Mouse (Mus musculus) left cerebral cortex, adult 8-10 months (tissue): Measurements from ENCODE around the gene Eif3m. TPM values are rescaled to one million over a fixed set of nuclear protein-coding genes. Genes with fewer than 3 reads are reported as not detected.

Experiments
- DNase-seq, 2 experiments: peaks; one replicate each; pipeline ENCODE4 v3.0.0; 2022; ENCODE audit warnings: low spot score in 2 of 2
- total RNA-seq, 4 experiments: library from RNA; stranded (reverse); gene quantifications; 2 replicates each; pipeline ENCODE4 v1.2.4; 2022

Eif3m gene
- total RNA-seq, 4 experiments from 2014 or later: 90.4 to 98.1 (median 92.0) TPM

DNA sequence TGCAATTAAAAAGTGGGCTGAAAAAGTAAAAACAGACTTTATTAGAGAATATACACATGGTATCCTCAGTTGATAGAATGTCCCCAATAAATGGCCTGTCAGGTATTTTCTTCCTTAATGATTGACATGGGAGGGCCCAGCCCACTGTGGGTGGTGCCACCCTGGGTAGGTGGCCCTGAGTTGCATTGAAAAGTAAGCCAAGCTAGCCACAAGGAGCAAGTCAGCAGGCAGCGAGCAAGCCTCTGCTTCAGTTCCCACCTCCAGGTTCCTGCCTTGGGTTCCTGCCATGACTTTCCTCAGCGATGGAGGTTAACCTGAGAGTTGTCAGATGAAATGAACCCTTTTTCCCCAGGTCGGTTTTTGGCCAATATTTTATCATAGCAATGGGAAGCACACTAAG, 922 bp upstream of the Eif3m start:
- no peak for DNase-seq

DNA sequence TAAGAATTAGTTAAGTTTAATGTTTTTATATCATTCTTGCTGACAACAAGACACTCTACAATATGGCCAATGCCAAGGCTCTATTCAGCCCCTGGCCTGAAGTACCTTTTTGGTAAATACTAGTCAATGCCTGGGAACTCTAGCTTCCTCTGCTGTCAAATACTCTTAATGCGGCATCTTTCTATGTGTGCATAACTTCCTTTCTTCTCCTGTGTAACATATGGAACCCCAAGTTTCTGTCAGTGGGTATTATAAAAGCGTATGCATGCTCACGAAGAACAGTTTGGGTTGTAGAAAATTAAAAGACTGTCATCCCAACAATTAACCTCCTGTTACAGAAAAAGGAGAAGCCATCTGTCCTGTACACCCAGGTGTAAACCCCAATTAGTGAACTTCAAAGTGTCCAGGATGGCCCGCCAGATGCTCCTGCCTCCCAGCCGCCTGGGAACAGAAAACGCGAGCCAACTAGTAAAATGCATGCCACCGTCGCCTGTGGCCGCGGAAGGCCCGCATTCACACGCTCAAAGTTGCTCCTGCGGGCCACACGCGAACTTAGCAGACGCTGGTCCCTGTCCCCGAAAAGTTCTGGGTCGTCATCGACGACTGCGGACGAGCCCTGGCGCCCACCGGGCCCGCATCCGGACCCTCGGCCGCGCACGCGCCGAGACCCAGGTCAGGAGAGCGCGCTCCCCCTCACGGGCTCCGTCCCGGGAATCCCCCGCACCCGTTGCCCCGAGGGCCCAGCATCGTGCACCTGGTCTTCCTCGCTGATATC, 501 bp downstream of the Eif3m start:
- DNase-seq: no peak

DNA sequence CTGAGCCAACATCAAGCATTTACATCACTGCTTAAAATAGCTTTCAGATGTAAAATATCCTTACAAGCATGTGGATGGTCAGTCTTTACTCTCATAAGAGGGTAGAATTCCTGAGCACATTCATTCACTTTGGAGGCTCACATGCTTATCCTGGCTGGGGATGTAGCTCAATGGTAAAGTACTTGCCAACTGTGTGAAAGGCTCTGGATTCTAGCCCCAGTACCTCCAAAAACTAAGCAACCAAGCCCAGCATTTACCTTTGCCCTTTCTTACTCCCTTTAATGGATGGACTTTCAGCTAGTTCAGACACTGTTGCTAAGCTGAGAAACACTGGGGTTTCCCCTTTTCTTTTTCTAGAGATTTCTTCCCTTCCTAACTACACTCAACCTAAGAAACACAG, 9.6 kb downstream of the Eif3m start:
- DNase-seq: no peak

DNA sequence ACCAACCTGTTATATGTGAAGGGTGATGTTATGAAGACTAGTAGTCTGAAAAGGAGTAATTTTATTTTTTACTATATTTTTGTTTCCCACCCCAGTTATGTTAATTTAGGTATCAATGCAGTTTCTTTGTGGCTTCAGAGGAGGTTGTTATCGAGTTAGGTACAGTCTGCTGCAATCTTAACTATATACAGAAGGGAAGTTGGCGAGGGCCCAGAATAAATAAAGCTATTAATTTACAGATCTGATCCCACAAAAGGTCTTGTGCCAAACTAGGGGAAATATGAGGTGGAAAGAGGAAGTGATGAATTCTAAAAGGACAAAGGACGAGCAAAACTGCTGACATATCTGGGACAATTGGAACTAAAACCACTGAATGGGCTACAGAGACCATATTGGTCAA, 20.7 kb downstream of the Eif3m start:
- no peak for DNase-seq

DNA sequence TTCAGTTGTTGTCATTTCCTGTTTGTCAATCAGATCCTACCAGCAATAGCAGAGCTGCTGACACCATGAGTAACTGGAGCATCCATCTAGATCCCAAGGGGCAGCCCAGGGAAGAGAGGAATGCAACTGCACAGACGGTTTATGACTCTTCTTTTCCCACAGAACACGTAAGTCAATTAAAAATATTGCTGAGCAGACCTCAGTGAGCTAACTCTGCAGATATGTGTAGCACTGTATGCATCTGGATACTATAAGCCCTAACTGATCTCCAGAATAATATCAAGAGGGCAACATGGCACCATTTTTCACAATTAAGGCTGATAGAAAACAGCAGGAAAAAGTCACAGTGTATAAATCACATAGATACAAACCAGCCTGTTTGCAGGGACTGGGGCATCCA, 22.4 kb downstream of the Eif3m start:
- no peak for DNase-seq

DNA sequence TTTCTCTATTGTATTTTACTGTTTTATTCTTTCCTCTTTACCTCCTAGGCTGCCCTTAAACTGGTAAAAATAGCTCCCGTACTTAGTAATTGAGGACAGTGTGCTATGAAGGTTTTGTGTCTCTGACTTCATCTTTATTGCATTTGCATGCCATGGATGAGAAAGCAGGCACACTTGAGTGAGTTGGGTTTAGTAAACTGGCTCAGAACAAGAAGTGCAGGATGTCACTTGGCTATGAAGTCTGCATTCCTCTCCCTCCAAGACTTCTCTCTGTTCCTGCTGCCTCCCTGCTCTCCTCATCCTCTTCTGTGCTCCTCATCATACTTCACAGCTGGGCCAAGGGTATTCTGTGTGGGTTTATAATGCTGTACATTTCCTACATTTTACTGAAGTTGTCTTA, 27.9 kb downstream of the Eif3m start:
- no peak for DNase-seq

DNA sequence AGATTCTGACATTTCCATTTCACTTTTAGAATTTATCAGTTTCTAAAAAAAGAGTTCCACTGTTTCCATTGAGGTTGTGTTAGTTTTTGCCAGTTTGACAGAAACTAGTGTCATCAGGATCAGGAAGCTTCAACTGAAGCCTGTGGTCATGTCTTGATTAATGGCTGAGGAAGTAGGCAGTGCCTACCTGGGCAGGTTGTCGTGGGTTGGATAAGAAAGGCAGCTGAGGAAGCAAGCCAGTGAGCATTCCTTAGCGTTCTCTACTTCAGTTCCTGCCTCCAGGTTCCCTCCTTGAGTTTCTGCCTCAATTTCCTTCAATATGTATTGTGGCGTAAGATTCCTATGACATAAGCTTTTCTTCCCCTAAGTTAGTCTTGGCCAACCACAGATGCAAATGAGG, 31.1 kb downstream of the Eif3m start:
- DNase-seq: no peak

DNA sequence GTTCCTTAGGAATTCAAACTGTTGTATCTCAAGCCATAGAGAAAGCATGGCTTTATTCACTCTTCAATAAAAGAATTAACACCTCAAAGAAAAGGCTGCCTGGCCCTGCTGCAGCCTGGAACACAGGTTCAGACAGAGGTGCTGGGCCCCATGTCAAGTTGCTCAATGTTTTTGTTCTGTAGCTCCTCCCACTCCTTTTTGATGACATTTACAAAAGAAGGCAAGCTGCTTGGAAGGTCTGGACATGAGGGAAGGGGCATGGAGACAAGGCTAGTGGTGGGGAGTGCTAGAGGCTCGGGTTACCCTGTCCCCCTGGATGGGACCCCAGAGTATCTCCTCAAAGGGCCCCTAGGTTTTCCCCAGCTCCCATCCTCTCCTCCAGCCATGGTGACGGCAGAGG, 35.2 kb downstream of the Eif3m start:
- no peak for DNase-seq

DNA sequence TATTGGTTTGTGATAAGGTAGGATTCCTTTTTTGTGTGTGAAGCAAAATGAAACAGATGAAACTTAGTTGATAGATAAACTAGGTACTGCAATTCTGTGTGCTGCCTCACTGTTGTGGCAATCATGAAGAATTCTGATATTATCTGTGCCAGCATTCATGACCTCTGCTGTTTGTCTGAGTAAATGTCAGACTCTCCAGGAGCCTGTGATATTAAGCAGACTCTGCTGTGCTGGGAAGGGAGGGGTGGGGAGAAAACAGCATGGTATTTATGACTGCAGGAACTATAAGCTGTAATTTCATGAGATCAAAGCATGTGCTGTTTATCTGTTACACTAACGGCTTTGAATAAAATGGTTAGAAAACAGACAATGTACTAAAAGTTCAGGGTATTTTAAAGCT, 52.4 kb downstream of the Eif3m start:
- no peak for DNase-seq

Other genes starting within 250 kb of the Eif3m start
- gene Qser1, start 200.3 kb downstream of the Eif3m start, total RNA-seq: 10 to 100 TPM in 3 of 4 experiments, 1 to 10 TPM in 1; 10.0 to 12.2 (median 10.9) TPM
- gene Prrg4, start 167.2 kb downstream of the Eif3m start, total RNA-seq: 1 to 10 TPM in 2 of 4 experiments, under 1 TPM in 2; 0.24 to 1.2 (median 0.91) TPM
- gene Ccdc73, start 149.3 kb downstream of the Eif3m start, total RNA-seq: 1 to 10 TPM in 1 of 4 experiments, not detected in 3; 3.3 TPM
- not detected for gene Gm11060, start 74.9 kb upstream of the Eif3m start, total RNA-seq
- under 1 TPM; 0.32 to 0.79 (median 0.53) TPM for gene Wt1, start 109.4 kb upstream of the Eif3m start, total RNA-seq
- under 1 TPM in 1 of 4 experiments, not detected in 3; 0.23 TPM for gene Them7, start 207.2 kb upstream of the Eif3m start, total RNA-seq